Mouse (Mus musculus) spleen, adult 2 months (tissue): ENCODE measurements around the gene Psmd3.

ENCODE experiments used
- CTCF ChIP-seq: fragments of 200-500 bp; IDR thresholded peaks from 2 replicates; pipeline ENCODE4 v1.5.1; 2011; ENCODE audit warnings: mild to moderate bottlenecking, inconsistent platforms; ENCODE audit not compliant: insufficient read depth, insufficient read length, insufficient replicate concordance; ENCODE audit errors: extremely low read depth
- POLR2A ChIP-seq: fragments of 200-500 bp; IDR thresholded peaks from 2 replicates; pipeline ENCODE4 v1.6.1; 2011; ENCODE audit warnings: low read depth, low read length, inconsistent platforms

DNA sequence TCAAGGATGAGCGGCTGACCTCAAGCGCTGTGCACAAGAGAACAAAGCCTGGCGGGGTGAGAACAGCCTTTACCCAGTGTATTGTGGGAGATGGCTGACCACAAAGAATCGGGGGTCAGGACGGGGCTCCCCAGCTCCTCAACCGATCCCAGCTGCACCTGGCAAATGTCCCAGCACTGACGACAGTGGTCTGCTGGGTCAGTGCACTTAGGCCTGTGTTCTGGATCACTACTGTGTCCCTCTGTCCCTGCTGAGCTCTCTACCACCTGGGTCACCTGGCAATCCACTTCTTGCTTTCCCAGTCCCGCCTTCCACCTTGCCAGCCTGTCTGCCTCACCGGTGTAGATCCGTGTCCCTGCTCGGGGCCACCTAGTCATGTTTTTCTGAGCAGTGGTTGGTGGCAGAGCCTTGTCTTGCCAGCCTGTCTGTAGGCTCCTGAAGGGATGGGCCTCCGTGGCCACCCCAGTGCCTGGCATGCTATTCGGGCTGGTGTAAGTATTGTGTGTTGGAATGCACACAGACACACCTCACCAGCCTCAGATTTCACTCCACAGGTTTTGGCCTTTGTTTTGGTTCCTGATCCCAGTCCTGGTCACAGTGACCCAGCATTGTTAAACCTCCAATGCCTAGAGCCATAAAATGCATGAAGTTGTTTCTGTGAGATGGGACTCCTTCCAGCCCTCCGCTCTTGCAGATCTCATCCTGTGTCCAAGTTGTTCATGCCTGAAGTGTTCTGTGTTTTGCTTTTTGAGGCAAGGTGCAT lies 14.3 kb downstream of the Psmd3 start:
- TF ChIP-seq CTCF (no peak), POLR2A (no peak)
